Mouse (Mus musculus) lung, adult 2 months (tissue): ENCODE measurements around the gene Gm6588.

Experiments used
- CTCF ChIP-seq: fragments of 200-500 bp; IDR thresholded peaks from 2 replicates; pipeline ENCODE4 v1.5.1; 2011; ENCODE audit warnings: mild to moderate bottlenecking, low read length, control low read depth; ENCODE audit not compliant: insufficient read depth
- POLR2A ChIP-seq: fragments of 200-500 bp; IDR thresholded peaks from 2 replicates; pipeline ENCODE4 v1.6.1; 2011; ENCODE audit warnings: low read depth, mild to moderate bottlenecking, control low read depth, low read length, borderline replicate concordance; ENCODE audit errors: extremely low read depth

DNA sequence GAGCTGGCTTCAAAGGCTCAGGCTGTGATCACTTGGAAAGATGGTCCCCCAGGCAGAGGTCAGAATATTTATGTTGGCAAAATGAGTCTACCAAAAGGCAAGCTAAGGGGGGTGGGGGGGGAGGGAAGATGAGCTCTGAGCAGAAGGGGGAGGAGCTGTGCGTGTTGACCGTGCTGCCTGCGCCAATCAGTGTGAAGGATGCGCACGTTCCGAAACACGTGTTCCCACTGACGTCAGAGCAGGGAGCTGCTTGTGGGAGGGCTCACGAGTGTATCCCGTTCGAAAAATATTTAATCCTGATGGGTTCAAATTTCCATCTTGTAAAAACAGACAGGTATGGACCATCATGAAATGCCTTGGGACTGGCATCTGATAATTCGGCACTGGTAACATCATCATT is 29.7 kb upstream of the Gm6588 start:
- TF ChIP-seq CTCF (no peak), POLR2A (no peak)
